Mouse (Mus musculus) lung, adult 2 months (tissue): Measurements from ENCODE around the gene Spata19. TPM values are rescaled to one million over a fixed set of nuclear protein-coding genes. Genes with fewer than 3 reads are reported as not detected.

Source experiments
- DNase-seq: peaks from one replicate; pipeline ENCODE4 v3.0.0; 2022
- H3K4me1 ChIP-seq: fragments of 200-500 bp; 2 replicates; pipeline ENCODE4 v1.6.1; 2011; ENCODE audit warnings: low read length; ENCODE audit not compliant: control insufficient read depth, insufficient read depth
- H3K4me3 ChIP-seq: fragments of 200-500 bp; replicated peaks from 2 replicates; pipeline ENCODE3; 2011; ENCODE audit warnings: low read depth, mild to moderate bottlenecking, control low read depth, low read length; ENCODE audit errors: extremely low read depth
- CTCF ChIP-seq: fragments of 200-500 bp; IDR thresholded peaks from 2 replicates; pipeline ENCODE4 v1.5.1; 2011; ENCODE audit warnings: mild to moderate bottlenecking, low read length, control low read depth; ENCODE audit not compliant: insufficient read depth
- POLR2A ChIP-seq: fragments of 200-500 bp; IDR thresholded peaks from 2 replicates; pipeline ENCODE4 v1.6.1; 2011; ENCODE audit warnings: low read depth, mild to moderate bottlenecking, control low read depth, low read length, borderline replicate concordance; ENCODE audit errors: extremely low read depth
- WGBS: fragments of 180-500 bp; shearing (Covaris S2); methylation state at CpG from one replicate; pipeline ENCODE4 v1.1.7; 2018; 5-methylcytosine and 5-hydroxymethylcytosine counted together
- polyA plus RNA-seq: library from polyadenylated mRNA; depleted of rRNA; stranded (reverse); fragments of >200 nt; gene quantifications from 2 replicates; pipeline ENCODE4 v1.2.3, GENCODE M21; 2012; rRNA removed

The Spata19 gene
- polyA plus RNA-seq, 1 experiment: not detected

DNA sequence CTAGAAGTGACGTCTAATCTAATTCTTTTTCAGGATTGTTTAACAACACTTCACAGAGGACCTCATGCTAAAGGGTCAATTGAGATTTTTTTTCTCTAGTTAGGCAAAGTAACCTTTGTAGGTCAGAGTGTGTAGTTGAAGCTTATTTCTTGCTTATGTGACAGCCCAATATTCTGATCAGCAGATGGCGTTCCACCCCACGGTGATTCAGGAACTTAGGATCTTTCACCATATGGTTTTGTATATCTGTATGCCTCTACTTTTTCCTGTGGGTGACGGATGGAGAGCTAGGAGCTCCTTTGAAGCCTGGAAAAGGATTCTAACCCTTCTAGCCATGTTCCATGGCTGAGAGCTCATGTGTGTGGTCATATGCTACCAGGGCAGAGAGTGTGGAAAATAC is 27.9 kb downstream of the Spata19 start:
- Histone ChIP-seq H3K4me3 (no peak overlapping the region), H3K4me1 (no peaks in the 10 kb centered on the region)
- DNase-seq: no peak
- WGBS: 44% methylated on average over 4 of the region's 4 CpGs
- TF ChIP-seq CTCF: no peak
- no peak for TF ChIP-seq POLR2A

DNA sequence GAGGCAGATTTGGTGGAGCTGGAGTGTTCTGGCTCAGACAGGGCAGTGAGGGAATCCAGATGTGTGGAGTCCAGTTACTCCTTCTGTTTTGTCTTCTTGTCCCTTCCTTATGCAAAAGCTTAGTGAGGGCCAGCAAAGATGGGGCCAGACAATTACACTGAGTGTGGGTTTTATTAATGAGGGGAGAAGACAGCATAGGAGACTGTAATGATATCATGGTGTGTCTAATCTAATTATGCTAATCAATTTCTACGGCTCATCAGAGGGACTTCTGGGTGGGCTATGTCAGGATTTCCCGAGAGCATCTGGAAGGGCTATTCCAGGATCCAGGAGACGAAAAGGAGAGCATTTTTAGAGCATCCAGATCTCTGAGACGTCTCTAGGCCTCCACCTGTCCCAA is 32.0 kb downstream of the Spata19 start:
- DNase-seq: no peak

DNA sequence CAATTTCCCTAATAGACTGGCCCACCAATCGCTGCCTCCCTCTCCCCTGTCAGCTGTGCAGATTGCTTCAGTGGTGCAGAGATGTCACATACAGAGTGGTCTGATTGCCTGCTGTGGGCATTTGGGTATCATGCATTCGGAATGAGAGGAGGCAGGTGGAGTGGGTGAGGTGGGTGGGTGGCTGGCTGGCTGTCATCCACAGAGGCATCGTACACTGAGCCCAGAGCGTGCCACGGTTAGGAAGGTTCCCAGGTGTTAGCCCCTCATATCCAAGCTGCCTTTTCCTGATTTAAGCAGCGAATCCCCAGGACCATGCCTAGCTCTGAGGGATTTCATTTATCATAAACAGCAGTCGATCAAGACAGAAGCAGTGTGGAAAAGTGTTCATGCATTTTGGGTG is 36.7 kb downstream of the Spata19 start:
- TF ChIP-seq CTCF: no peak
- no peak for TF ChIP-seq POLR2A
- no peak for DNase-seq
- Histone ChIP-seq H3K4me3 (no peak overlapping the region), H3K4me1 (no peaks in the 10 kb centered on the region)
- 76% methylated on average over 7 of the region's 7 CpGs for WGBS

More for the DNA sequence above, 32.0 kb downstream of the Spata19 start:
- no peaks in the 10 kb centered on the region for H3K4me1 ChIP-seq
- 64% methylated on average over 4 of the region's 4 CpGs for WGBS
- TF ChIP-seq POLR2A (no peak), CTCF (no peak)
- no peak overlapping the region for H3K4me3 ChIP-seq

DNA sequence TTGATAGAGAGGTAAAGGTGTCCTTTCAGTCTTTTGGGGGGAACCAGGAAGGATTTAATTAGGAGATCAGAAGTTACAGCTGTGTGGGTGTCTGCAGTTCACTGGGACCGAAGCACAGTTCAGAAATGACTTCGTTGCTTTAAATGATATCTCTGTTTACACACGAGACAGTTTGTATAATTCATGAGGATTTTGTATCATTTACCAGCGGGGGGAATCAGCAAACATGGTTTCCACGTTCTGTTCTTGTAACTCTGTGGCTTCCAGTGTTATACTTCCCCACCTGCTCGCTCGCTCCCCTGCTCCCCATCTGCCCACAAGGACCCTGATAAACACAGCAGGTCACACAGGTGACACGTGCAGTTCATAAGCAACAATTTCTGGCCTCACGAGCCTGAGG is 39.3 kb downstream of the Spata19 start:
- Histone ChIP-seq H3K4me1 (no peaks in the 10 kb centered on the region), H3K4me3 (no peak overlapping the region)
- no peak for DNase-seq
- TF ChIP-seq CTCF: no peak
- no peak for TF ChIP-seq POLR2A
- WGBS: 58% methylated on average over 9 of the region's 9 CpGs

DNA sequence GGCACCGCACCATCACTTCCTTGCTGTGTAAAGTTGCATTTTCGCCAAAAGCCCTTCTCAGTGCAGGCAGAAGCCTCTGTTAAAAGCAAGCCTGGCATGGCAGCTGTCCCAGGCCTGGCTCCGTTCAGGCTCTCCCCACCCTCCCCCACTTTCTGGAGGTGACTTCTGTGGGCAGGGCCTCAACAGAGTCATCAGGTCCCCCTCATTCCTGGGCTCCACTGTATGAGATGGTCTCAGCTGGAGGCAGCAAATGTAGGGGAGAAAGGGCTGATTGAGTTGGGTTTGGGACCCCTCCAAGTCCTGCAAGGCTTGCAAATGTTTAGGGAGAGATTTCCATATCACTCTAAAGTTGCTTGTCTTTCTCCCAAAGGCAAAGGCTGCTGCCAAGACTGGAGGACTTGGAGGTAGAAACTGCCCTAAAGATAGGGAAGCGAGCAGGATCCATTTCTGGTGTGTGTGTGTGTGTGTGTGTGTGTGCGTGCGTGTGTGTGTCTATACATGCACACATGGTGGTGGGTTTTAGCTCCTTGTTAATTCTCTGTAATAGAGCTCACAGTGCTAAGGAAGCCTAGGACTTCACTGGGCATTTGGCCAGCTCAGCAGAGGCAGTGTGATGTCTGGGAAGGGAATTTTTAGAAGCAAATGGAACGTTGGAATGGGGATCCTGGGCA is 40.9 kb downstream of the Spata19 start:
- no peak overlapping the region for H3K4me3 ChIP-seq
- WGBS: 60% methylated on average over 7 of the region's 7 CpGs
- no peaks in the 10 kb centered on the region for H3K4me1 ChIP-seq
- no peak for DNase-seq
- TF ChIP-seq CTCF (no peak), POLR2A (no peak)

DNA sequence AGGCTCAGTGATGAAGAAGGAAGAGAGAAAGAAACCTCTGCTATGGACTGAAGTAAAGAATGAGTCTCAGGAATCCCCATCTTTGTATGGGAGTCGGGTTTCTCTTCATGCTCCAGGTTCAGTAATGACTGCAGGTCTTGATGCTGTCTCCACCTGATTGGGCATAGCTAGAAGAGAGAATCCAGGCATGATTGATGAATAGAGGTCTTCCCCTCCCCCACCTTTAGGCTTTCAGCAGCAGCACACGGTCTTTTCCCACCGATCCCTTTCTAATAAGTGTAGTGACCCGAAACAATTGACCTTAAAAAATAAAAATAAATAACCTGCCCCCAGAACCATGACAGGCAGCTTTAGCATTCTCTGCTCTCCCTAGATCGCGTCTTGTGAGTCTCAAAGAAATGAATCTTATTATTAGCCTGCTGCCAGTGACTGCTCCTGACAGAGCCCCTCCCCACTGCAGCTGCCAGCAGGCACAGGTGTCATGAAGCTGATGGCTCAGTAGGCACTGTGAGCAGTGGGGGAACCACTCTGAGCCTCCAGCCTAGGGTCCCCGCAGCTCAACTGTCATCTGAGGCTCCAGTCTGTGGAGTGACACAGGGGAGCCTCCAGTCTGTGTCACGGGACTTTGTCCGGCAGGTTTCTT is 53.3 kb downstream of the Spata19 start:
- TF ChIP-seq CTCF: no peak
- TF ChIP-seq POLR2A: no peak
- 38% methylated on average over 9 of the region's 9 CpGs for WGBS

More for the DNA sequence above, 53.3 kb downstream of the Spata19 start:
- Histone ChIP-seq H3K4me3 (no peak overlapping the region), H3K4me1 (no peaks in the 10 kb centered on the region)
- DNase-seq: no peak

Other genes starting within 250 kb of the Spata19 start
- gene Jam3, start 241.4 kb upstream of the Spata19 start, polyA plus RNA-seq: 7.9 and 10.7 TPM in 2 replicates
- gene Igsf9b, start 97.6 kb upstream of the Spata19 start, polyA plus RNA-seq: 1.4 and 1.6 TPM in 2 replicates